Mouse (Mus musculus) Patski (cell line): ENCODE measurements at regions not wholly inside any gene's neighbourhood (a gene's known extent, or its start where the extent isn't known, plus 50 kb on each side); places are given as distances from the start of the nearest gene placed in this dataset.

Source experiments
- ATAC-seq: fragments of 100-300 bp; one replicate; pipeline ENCODE4 v1.8.0; 2021
- CTCF ChIA-PET: fragments of 350-600 bp; sonication (Branson Sonifier 250); formaldehyde crosslinking; loops from one replicate; lab custom pipeline; 2022; ENCODE audit warnings: inconsistent platforms; lab: Charles Lee
- POLR2A ChIA-PET: fragments of 350-600 bp; sonication (Branson Sonifier 250); formaldehyde crosslinking; loops from one replicate; lab custom pipeline; 2022; ENCODE audit warnings: antibody characterized with exemption, inconsistent platforms; lab: Charles Lee
- DNase-seq: peaks from one replicate; pipeline ENCODE4 v3.0.0-alpha.2; 2011; ENCODE audit warnings: low read depth, low spot score
- H3K27me3 ChIP-seq: fragments of 371-371 bp; one replicate; pipeline ENCODE4 v1.5.1; 2021
- CTCF ChIP-seq: fragments of 100-300 bp; IDR thresholded peaks from one replicate; pipeline ENCODE4 v1.5.1; 2021
- in situ Hi-C: fragments of 300-500 bp; cut with MboI; formaldehyde crosslinking; loops from 3 replicates; pipeline ENCODE4 v1.11.1; 2018; ENCODE audit warnings: low pct_unique_long_range_greater_than_20kb, mixed read lengths

- in situ Hi-C loops: no loop called here
- no peak for TF ChIP-seq CTCF
- ChIA-PET CTCF (no interaction called here), POLR2A (no interaction called here)
- no peaks in the 10 kb centered on the region for H3K27me3 ChIP-seq
- DNase-seq (no peak), ATAC-seq (no peak)
Measured at GRCm38 (mm10) chr3:23334216-23334615, 1257.8 kb downstream of the Tbl1xr1 start.

DNA sequence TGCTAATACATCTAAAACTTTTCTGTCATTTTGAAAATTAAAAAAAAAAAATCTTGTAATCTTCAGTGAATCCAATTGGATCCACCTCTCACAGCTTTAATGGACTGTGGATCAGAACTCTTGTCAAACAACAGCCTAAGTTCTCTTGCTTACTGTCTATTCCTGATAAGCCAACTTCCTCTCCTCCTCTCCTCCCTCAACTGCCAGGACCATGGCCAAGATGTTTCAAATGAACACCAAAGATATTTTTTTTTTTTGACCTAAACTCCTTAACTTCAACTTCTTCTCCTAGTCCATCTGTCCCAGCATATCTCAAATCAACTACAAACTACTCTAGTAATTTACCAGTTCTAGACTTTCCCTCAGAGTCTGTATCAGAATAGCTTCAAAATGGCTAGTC lies 1258.5 kb downstream of the Tbl1xr1 start:
- ATAC-seq (no peak), DNase-seq (no peak)
- H3K27me3 ChIP-seq: peaks cover 1% of the 10 kb centered on the region
- in situ Hi-C loops: no loop called here
- POLR2A ChIA-PET: interaction anchor here (0.5 kb wide), 1 partner anchor 238 kb away, joined by 3 read pairs; no protein-coding TSS in a partner anchor
- TF ChIP-seq CTCF: no peak
- CTCF ChIA-PET: no interaction called here

GRCm38 (mm10) chr3:23374341-23374740 lies 1297.9 kb downstream of the Tbl1xr1 start:
- no peak for ATAC-seq
- H3K27me3 ChIP-seq: no peaks in the 10 kb centered on the region
- CTCF ChIA-PET: no interaction called here
- TF ChIP-seq CTCF: no peak
- POLR2A ChIA-PET: no interaction called here
- DNase-seq: no peak
- in situ Hi-C loops: no loop called here

DNA sequence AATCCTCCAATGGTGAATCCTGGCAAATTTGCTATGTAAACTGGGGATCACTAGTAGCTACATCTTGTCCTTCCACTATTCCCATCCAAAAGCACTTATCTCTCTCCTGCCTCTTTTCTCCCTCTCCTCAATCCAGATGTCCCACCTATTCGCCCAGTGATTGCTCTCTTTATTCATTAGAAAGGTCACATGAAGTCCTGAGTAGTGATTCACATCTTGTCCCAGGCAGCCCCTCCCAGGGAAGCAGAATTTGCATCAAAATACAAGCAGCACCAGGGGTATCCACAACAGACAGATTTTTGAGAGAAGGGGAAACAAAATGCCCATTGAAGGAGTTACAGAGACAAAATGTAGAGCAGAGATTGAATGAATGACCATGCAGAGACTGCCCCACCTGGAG lies 1328.4 kb downstream of the Tbl1xr1 start:
- in situ Hi-C loops: no loop called here
- CTCF ChIA-PET: no interaction called here
- no peak for DNase-seq
- no peak for TF ChIP-seq CTCF
- no peak for ATAC-seq
- POLR2A ChIA-PET: no interaction called here
- H3K27me3 ChIP-seq: no peaks in the 10 kb centered on the region

GRCm38 (mm10) chr3:23409431-23409830 lies 1333.0 kb downstream of the Tbl1xr1 start:
- DNase-seq (no peak), ATAC-seq (no peak)
- H3K27me3 ChIP-seq: no peaks in the 10 kb centered on the region
- POLR2A ChIA-PET: no interaction called here
- TF ChIP-seq CTCF: no peak
- in situ Hi-C loops: no loop called here
- CTCF ChIA-PET: no interaction called here

DNA sequence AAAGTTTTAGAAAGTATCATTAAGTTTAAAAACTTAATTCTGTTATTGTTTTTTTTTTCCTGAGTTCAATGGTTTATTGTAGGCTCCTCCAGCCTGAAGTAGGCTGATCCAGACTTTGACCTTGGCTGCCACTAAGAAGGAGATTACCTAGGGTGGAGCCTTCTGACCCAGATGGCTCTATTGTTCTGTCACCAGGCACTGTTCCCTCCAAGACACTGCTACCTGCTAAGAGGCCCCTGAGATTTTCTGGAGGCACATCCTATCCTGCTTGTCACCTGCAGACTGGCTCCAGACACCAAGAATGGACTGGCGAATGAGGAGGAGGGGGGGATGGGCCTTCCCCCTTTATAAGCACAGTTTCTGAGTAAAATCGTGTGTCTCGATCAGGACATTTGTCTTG lies 1350.5 kb downstream of the Tbl1xr1 start:
- in situ Hi-C loops: no loop called here
- ATAC-seq (no peak), DNase-seq (no peak)
- no peaks in the 10 kb centered on the region for H3K27me3 ChIP-seq
- CTCF ChIA-PET: no interaction called here
- TF ChIP-seq CTCF: no peak
- POLR2A ChIA-PET: no interaction called here

- no peak for ATAC-seq
Measured at GRCm38 (mm10) chr3:23435016-23435415, 1358.6 kb downstream of the Tbl1xr1 start.

DNA sequence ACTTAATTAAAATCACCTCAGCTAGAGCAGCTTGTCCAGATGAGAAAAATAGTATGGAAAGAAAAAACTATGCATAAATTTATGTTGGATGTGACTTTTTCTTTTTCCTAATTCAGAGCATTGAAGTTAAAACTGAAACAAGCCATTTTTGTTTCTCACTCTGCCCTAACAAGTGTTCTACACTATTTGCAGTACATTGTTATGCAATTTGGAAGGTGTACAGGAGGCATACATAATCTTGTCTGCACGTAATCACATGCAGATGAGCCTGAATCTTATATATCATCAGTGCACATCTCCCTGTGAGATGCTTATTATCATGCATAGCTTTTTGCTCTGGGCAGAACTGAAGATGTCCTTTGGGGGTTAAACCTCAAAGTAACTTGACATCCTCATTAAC lies 1381.3 kb downstream of the Tbl1xr1 start:
- ChIA-PET CTCF (interaction anchor here (1.2 kb wide), 1 partner anchor 15 kb away, joined by 3 read pairs; no protein-coding TSS in a partner anchor), POLR2A (no interaction called here)

More at GRCm38 (mm10) chr3:23435016-23435415, 1358.6 kb downstream of the Tbl1xr1 start:
- ChIA-PET CTCF (no interaction called here), POLR2A (no interaction called here)
- no peak for TF ChIP-seq CTCF
- H3K27me3 ChIP-seq: no peaks in the 10 kb centered on the region
- DNase-seq: no peak
- in situ Hi-C loops: no loop called here

DNA sequence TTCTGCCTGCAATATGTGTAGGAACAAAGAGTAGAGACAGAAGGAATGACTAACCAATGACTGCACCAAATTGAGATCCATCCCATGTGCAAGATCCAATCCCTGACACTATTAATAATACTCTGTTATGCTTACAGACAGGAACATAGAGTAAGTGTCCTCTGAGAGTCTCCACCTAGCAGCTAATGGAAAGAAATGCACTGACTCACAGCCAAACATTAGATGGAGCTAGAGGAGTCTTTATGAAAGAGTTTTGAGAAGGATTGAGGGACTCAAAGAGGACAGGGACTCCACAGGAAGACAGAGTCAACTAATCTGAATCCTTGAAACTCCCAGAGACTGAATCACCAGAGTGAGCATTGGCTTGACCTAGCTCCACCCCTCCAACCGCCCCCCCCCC lies 1423.4 kb downstream of the Tbl1xr1 start:
- DNase-seq (no peak), ATAC-seq (no peak)
- ChIA-PET CTCF (no interaction called here), POLR2A (no interaction called here)
- TF ChIP-seq CTCF: no peak
- H3K27me3 ChIP-seq: no peaks in the 10 kb centered on the region
- in situ Hi-C loops: no loop called here

More for the DNA sequence above, 1381.3 kb downstream of the Tbl1xr1 start:
- no peak for DNase-seq
- TF ChIP-seq CTCF: no peak
- ATAC-seq: no peak
- in situ Hi-C loops: no loop called here
- H3K27me3 ChIP-seq: no peaks in the 10 kb centered on the region

- ChIA-PET POLR2A (no interaction called here), CTCF (no interaction called here)
- peaks cover 3% of the 10 kb centered on the region for H3K27me3 ChIP-seq
- DNase-seq (no peak), ATAC-seq (no peak)
- no peak for TF ChIP-seq CTCF
- in situ Hi-C loops: no loop called here
Measured at GRCm38 (mm10) chr3:23547546-23547945, 1471.1 kb downstream of the Tbl1xr1 start.

DNA sequence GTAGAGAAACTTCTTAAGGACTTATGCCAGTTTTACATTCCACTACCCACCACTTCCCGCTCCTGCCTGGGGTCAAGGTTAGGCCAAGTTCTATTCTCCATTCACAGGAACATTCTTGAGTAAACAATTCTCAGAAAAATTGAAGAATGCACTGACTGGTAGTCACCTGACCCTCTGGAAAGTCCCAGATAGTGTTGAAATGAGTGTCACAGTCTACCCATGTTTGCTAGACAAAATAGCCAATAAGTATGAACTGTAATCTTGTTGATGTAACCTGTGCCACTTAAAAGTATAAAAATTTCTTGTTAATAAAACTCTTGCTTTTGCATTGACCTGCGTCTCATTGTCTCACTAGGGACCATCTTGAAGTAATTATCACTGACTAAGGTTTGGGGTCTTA lies 1487.9 kb downstream of the Tbl1xr1 start:
- ChIA-PET POLR2A (no interaction called here), CTCF (no interaction called here)
- in situ Hi-C loops: no loop called here
- DNase-seq (no peak), ATAC-seq (no peak)
- TF ChIP-seq CTCF: no peak
- H3K27me3 ChIP-seq: no peaks in the 10 kb centered on the region

DNA sequence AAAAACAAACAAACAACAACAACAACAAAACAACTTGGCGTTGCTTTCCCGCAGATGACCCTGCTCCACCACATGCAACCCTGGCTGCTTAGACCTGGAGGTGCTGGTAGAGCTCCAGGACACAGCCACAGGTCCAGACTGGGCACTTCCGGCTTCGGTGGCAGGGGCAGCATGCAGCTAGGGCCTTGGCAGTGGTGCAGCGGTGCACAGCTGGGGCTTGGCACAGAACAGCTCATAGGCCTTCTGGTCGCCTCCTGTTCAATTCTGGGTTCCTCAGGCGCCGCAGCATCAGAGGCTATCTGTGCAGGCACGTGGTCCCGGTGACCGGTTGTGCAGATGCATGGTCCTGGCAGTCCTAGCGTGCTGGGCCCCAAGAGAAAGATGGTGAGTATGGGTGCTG lies 1492.4 kb downstream of the Tbl1xr1 start:
- ChIA-PET CTCF (no interaction called here), POLR2A (no interaction called here)
- ATAC-seq (no peak), DNase-seq (no peak)
- H3K27me3 ChIP-seq: no peaks in the 10 kb centered on the region
- in situ Hi-C loops: no loop called here
- no peak for TF ChIP-seq CTCF
